Mouse (Mus musculus): ENCODE measurements around the gene Aqp8.

Gene Aqp8

DNA sequence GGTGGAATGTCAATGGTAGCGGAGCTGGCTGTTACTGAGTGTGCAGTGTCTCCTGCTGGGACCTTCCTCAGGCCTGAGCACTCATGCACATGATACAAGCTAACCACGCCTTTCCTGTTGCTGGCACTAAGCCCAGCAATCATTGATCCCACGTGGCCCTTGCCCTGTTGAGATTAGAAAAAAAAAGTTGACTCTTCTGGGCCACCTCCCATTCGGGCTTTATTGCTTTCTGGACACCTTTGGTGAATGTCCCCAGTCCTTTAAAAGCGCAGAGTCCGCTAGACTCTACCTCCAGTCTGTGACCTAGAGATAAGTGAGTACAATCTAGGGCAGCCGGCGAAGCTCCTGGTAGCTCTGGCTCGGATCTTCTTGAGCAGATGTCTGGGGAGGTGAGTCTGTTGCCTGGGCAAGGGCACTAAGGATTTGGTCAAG, at the start of gene Aqp8:
TSS of gene Aqp8 (plus strand) at position 222 of the 432 bp plus-strand sequence.
- peak; percentile 17 for DNase-seq (ENCODE audit: low read depth, low spot score)

DNA sequence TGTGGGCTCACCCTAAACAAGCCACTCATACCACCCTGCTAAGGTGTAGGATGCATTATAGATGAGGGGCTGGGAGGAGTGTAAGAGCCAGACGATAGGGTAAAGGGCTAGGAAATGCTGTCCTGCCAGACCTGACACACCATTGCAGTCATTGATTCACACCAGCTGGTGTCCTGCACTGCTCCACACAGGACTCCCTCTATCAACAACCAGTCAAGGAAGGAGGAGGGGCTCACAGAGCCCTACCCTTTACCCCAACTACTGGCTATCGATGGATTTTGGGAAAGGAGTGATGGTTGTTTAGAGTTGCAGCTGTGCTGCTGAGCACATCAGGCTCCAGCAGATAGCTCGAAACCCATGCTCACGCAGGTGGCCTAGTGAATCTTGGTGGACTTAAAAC, 45.3 kb upstream of the Aqp8 start:
- DNase-seq (ENCODE audit: low read depth, low spot score), result no peak

DNA sequence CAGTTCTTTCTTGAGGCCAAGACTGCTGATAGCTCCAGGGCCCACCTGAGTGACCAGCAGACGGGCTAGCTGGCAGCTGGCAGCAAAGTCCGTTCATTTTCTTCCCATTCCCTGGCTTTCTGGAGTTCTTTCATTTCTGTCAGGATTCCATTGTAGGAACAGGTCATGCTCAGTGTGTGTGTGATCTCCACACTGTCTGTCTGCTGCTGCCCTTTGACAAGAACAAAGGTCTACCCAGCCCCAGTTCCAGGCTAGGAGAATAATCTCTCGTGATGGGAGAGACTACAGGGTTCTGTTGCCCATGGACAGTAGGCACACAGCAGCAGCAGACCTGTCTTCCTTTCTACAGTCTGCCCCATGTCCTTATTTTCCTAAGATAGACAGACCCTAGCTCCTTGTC, 44.4 kb upstream of the Aqp8 start:
- DNase-seq (ENCODE audit: low read depth, low spot score), result no peak

DNA sequence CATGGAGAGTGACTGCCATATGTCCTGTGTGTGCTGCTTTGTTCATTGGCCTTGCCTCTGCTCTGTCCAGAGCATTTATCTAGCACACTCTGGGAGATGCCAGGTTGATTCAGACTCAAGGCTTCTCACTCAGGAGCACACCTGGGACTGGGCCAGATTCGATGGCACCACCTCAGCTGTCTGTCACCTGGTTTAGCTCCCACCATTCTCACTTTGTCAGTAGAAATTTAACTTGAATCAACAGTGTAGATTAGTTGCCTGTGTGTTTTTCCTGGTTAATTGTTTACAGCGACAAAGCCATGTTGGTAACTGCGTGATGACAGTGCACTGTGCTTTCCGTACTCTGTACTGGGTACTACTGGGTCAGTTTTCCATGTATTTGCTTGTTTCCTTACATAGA, 42.1 kb upstream of the Aqp8 start:
- DNase-seq (ENCODE audit: low read depth, low spot score), result no peak

DNA sequence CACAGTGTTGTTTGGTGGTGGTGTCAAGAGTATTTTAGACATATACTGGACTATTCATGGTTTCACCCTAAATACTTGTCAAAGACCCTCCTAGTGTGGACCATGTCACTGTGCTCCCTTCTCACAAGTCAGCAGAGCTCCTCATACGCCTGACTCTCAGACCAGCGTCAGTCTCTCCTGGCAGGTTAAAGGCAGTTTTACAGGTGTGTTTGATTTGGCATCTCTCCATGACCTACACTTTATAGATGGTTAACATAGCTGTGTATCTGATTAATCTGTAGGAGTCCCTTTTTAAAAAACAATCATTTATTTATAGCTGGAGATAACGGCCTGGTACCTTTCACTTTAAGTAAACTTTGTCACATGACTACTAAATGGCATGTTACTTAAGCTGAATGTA, 40.1 kb upstream of the Aqp8 start:
- DNase-seq (ENCODE audit: low read depth, low spot score), result no peak

DNA sequence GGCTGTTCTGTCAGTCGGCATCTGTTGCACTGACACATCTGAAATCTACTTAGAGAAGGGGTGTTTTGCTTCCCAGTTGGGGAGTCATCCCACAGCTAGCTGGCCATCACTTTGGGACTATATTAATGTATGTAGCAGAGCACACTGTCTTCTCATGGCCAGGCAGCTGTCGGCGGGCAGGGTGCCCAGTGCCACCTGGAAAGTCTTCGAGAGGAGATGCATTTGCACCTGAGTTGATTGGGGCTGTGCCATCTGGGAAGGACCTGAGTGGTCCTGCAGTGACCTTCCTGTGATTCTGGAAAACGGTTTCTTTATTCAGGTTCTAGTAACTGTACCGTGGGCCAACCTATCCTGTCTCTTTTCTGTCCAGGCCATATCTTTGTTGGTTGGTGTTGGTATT, 37.8 kb upstream of the Aqp8 start:
- no peak for DNase-seq (ENCODE audit: low read depth, low spot score)

DNA sequence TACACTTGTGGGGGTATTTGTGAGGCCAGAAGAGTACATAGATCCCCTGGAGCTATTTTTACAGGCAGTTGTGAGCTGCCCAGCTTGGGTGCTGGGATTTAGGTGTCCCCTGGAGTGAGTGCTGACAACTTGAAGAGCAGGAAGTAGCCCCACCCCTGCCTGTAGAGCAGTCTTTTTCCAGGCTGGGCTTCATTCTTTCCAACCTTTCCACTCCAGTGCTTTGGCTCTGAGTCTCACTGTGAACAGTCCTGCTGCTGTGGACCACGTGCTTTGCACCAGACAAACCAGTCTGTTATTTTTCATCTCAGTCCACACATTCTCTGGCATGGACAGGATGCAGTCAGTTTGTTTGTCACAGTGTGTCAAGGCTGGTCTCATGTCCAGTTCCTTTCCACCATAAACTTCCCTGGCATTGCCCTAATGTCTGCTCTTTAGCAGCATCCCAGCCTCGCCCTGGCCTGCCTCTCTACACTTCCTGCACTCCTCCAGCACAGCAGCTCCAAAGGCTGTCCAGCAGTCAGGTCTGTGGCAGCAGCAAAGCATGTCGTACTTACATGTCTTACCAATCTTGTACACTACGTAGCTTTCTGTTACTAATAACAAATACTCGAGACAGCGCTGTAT, 36.8 kb upstream of the Aqp8 start:
- DNase-seq (ENCODE audit: low read depth, low spot score), result no peak

DNA sequence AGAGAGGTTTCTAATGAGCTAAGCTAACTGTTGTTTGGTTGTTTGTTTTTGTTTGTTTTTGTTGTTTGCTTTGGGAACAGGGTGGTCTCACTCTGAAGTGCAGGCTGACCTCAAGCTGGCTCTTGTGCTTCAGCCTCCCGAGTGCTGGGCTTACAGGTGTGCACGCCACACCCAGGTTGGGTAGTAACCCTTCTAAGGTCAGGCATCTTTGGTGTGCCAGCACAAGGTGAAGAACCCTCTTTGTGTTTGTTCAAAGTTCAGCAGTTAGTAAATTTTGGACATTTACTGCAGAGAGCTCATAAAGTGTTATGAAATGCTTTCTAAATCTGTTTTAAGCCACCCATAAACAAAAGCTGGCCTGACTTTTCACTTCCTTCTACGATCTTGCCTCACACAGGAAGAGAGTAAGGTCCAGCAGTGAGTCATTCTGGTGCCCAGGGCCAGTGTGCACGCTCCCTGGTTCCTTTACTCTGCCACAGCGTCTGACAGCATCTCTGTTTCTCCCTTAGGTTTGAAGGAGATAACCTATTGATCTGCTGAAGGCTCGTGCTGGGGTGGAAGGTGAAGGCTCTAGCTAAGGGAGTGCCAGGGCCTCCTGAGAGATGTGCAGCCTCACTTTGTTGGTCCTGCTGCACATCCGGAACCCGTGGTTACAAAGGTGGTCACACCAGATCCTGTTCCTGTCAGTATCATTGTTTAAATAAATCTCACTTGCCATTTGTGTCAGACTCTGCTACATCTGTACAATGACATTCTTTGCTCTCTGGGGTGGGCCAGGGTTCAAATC, 32.3 kb upstream of the Aqp8 start:
- no peak for DNase-seq (ENCODE audit: low read depth, low spot score)

DNA sequence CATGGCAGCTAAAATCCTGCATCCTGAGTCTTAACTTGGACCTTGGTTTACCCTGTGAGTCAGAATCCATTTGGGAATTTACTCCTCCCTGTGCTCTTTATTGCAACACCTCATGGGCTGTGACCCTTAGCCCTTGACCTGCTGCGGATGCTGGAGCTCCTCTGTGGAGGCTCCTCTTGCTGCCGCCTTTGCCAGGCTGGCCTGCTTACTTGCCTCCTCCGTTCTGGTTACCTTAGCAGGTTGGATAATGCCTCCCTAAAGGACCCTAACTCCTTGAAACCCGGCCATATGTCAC, 31.7 kb upstream of the Aqp8 start:
- no peak for DNase-seq (ENCODE audit: low read depth, low spot score)

DNA sequence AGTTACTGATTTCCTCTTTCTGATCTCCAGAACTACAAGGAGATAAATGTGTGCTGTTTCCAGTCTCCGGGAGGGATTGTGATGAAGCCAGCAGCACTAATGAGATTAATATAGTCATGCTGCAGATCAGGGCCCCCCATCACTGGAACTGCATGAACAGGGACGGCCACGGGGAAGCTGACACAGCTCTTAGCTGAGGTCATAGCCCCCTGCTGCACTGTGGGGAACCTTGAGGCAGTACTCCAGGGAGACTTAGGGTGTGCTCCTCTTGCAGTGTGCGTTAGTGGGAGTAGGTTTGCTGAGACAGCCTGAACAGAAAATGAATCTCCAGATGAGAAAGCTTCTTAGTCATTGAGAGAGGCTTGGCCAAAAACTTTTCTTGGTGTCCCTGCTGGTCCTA, 30.9 kb upstream of the Aqp8 start:
- no peak for DNase-seq (ENCODE audit: low read depth, low spot score)

DNA sequence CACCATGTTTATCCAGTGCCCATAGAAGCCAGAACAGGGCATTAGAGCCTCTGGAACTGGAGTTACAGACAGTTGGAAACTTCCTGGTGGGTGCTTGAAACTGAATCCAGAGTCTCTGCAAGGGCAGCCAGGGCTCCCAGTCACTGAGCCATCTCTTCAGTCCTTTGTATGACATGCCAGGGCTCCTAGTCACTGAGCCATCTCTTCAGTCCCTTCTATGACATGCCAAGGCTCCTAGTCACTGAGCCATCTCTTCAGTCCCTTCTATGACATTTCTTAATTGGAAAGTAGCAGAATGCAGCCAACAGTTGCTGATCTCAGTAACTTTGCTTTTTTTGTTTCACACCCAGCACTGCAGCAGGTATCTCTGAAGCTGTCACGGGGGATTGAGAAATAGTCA, 20.0 kb upstream of the Aqp8 start:
- no peak for DNase-seq (ENCODE audit: low read depth, low spot score)

DNA sequence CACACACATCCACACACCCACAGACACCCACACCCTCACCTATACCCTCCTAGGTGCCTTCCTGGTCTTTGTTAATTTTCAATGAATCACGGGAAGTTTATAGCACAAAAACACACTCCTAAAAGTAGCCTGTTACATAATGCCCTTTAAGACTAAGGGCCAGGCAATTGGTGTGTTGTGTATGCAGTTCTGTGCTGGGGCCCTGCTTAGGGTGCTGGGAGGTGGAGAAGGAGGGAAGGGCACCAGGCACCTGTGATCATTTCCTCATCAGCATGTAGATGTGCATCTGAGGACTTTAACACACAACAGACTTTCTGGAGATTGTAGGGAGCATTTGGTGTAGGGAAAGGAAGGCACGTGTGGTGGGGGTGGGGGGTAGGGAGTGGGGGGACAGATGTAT, 13.3 kb upstream of the Aqp8 start:
- no peak for DNase-seq (ENCODE audit: low read depth, low spot score)

DNA sequence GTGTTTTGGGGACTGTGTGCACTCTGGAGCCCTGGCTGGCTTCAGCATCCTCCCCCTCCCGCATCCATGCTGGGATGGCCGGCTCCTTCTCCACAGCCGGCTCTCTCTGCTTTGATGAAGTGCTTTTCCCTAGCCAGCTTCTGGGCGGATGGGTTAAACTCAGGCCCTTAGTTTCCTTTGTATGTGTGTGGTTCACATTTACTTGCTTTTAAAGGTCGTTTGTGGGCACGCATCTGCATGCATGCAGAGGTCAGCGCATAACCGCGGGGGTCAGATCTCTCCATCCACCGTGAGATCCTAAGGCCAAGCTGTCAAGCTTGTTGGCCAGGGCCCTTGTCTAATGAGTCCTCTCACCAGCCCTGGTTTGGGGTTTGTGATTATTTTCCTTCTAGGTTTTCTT, 12.4 kb upstream of the Aqp8 start:
- no peak for DNase-seq (ENCODE audit: low read depth, low spot score)

DNA sequence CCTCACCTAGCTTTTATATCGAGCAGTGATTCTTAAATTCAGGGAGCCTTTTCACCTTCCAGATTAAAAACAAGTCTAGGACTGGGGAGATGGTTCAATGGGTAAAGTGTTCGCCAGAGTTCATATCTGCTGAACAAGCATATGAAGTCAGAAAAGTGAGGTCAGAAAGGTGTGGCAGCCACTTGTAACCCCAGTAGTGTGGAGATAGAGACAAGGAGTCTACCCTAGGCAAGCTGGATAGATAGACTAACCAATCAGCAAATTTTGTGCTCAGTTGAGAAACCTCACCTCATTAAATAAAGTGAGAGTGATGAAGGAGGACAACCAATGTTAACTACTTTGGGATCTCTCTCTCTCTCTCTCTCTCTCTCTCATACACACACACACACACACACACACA, 11.6 kb upstream of the Aqp8 start:
- DNase-seq (ENCODE audit: low read depth, low spot score), result no peak

DNA sequence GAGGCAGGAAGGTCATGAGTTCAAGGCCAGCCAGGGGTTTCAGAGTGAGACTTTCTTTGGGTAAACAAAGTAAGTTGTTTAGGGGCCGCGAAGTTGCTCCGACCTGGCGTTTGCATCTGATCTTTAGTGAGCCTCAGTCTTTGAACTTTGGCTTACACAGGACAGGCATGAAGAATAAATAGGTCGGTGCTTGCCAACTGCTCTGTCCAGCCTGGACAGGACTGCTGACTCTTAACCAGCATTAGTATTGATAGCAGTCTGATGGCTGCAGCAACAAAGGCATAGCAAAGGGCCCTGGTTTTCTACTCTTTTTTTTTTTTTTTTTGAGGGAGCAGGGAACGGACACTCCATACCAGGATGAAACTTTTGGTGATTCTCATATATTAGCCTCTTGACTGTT, 9.5 kb upstream of the Aqp8 start:
- no peak for DNase-seq (ENCODE audit: low read depth, low spot score)

DNA sequence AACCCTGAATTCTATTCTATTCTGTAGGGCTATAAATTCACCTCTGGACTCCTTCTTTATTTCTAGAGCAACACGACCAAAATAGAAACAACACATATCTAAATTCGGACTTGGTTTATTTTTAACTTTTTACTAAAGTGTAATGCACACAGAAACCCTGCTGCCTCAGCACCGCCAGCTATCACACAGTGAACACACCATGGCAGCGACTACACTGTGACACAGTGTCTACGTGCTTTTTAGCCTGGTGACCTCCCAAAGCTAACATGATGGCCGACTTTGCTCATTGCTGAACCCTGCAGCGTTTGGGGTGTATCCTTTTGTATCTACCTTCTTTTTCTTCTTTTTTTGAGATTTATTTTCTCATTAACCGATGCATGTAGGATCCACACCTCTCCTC, 9.0 kb upstream of the Aqp8 start:
- DNase-seq (ENCODE audit: low read depth, low spot score), result no peak

DNA sequence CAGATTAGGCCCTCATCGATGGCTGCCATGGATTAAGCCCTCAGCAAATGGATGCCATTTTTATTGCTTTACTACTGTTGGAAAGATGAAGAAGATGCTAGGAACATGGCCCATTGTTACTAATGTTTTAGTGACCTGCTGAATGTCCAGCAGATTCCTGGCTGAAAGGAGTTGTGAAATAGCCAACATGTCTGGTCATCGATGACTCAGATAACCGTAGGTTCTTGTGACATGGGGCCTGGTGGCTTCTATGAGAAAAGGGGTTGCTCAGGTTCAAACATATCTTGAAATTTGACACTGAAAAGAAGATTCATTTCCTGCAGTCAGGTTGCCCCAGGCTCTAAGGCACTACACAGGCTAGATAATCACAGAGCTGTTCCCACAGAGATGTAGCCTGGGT, 7.0 kb upstream of the Aqp8 start:
- DNase-seq (ENCODE audit: low read depth, low spot score), result no peak

DNA sequence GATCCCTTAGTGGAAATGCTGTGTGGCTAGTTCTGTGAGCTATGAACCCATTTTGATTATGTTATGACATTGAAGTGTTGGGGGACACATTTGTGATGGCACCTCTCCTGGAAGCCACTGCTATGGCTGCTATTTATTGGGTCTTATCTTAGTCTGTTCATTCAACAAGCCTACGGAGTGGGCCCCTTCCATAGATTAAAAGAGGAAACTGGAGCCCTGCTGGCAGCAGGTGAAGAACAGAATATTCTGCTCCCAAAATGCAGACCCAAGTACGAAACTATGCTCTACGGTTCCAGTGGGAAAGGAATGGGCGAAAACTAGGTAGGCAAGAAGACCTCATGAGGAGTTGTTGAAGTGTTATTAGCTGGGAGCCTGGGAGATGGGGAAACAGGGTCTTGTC, 3.8 kb upstream of the Aqp8 start:
- DNase-seq (ENCODE audit: low read depth, low spot score), result no peak

DNA sequence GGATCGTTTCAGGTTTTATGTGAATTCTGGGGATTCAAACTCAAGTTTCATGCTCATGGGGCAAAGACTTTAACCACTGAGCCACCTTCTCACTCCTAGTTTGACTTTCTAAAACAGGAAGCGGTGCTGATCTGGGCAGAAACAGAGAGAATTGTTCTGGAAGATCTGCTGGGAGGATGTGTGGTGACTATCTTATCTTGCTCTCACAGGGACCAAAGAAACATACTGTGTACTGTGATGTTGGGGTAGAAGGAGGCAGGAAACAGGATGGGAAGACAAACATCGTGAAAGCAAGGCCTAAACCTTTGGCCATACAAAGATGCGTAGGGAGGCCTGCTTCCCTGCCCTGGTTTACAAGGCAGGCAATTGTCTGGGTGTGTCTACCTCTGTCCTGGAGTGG, 2.8 kb upstream of the Aqp8 start:
- no peak for DNase-seq (ENCODE audit: low read depth, low spot score)

DNA sequence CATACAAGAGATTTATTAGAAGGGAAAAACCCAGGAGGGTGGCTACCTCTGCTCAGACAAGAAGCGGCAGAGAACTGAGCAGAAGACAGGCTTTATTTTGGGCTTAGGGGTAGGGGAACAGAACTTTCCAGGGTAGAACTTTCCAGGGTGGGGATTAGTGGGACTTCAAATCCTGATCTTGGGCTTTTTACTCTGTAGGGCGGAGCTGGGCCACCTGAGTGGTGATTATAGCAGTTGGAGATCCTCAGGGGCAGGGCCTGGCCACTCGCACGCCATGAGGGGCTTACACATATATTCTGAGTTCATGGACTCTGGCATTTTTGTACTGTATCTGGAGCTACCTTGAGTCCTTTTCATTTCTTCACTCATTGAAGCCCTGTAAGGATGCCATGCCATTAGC, 775 bp upstream of the Aqp8 start:
- no peak for DNase-seq (ENCODE audit: low read depth, low spot score)

DNA sequence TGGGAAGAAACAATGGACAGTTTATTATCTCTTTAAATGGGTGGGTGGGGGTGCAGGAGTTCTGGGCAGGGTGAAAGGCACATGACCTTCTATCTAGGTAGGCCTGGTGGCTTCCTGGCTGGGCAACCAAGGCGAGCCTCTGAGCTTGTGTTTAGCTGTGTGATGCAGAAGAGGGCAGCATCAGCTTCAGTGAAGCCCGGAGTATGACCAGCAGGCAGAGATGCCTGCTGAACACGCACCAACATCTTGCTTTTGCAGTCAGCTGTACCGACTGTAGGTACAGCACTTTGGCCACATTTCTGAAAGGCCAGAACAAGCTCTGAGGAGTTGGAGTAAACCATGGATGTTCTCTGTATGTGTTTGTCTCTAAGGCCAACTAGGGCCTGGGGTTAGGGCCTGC, 1.5 kb downstream of the Aqp8 start:
- no peak for DNase-seq (ENCODE audit: low read depth, low spot score)

DNA sequence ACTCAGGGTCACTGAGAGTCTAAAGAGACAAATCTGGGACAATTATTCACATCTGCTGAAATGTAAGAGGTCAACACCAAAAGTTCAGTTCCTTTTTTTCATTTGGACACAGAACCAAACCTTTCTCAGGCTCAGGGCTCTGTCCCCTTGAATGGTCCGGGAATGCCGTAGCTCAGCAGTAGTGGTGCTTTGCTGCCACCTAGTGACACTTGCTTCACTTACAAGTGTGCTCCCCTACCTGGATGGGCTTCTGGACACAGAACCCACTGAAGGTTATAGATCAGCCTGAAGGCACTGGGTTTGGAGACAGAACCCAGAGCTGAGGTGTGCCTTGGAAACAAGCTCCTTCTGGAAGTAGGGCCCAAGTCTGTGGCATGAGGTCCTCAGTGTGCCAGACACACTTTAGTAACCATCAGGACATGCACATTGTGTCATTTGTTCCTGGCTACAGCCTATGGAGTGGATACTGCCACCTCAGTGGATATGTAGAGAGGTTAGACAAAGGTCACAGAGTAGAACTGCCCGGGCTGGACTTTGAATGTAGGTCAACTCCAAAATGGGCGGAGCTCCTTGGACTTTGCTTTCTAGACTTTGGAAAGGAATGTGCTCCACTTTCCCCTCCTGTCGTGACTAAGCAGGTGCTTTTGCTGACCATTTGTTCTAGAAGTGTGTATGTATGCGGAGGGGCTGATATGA, 3.7 kb downstream of the Aqp8 start:
- DNase-seq (ENCODE audit: low read depth, low spot score), result peak; percentile 69

DNA sequence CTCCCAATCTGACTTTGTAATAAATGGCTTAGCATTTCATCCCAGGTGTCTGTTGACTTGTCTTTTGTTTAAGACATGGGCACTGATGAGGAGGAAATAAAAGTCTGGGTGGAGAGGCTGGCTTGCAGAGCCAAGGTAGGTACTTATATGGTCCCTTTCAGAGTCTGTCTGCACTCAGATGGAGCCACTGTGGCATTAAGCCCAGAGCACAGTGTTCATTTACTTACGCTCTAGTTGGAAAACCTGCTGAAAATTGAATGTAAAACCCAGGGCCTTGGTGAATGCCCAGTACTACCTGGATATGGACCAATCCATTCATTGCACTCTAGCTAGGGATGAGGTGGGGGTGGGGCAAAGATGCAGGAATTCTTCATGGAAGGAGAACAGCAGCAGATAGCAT, 5.9 kb downstream of the Aqp8 start:
- no peak for DNase-seq (ENCODE audit: low read depth, low spot score)

All from retina, postnatal 7 days (tissue).